Mouse (Mus musculus): ENCODE results near the gene Ldhal6b.

Ldhal6b gene

DNA sequence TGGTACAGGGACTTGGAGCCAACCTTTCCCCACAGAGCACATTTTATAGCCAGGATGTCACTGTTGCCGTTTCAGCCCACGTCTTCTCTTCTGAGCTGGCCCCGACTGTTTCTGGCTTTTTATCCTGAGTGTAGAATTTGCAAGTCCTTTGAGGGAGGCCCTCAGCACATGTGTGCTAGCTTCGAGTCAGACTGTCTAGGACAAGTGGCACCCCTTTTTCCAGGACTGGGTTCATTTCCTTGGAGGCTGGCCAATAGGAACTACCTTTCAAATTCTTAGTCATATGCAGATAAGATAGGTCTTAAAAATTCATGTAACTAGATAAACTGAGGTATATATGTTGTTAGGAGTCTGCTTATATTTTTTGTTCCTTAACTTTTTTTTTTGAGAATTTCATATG, 8.2 kb downstream of the Ldhal6b start:
- no peak for DNase-seq (ENCODE audit: low read depth, low spot score)

DNA sequence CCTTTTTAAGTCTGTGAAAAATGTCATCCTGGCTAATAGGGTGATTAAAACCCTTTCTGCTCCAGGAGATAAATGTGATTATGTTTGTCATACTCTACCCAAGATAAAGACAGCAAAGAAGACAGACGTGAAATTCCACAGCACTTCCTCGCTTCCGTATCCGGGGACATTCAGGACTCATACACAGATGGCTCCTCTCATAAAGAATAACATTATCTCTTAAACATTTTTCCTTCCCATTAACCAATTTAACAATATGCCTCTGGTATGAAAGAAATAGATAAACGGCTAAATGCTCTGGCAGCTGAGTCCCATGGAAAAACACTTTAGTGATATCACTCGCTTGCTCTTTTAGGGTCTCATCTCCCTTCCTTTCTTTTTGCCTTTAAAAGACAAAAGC, 11.5 kb downstream of the Ldhal6b start:
- no peak for DNase-seq (ENCODE audit: low read depth, low spot score)

DNA sequence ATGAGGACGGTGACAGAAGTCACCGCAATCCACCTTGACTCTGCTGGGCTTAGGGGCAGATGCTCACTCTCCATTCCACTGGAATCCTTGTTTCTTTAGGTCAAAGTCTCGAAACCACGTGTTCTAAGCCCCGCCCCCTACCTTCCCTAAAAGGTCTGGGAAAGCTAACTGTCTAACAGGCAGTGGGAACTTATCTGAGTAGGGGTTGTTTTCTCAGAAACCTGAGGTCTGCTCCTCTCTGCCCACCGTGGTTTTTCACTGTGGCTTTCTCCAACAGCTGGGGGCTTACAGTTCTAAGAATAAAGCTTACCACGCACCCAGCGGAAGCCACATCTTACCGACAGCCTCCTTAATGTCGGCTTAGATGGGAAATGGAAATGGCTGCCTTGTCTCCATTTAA, 12.0 kb downstream of the Ldhal6b start:
- DNase-seq (ENCODE audit: low read depth, low spot score) = peak; percentile 66

DNA sequence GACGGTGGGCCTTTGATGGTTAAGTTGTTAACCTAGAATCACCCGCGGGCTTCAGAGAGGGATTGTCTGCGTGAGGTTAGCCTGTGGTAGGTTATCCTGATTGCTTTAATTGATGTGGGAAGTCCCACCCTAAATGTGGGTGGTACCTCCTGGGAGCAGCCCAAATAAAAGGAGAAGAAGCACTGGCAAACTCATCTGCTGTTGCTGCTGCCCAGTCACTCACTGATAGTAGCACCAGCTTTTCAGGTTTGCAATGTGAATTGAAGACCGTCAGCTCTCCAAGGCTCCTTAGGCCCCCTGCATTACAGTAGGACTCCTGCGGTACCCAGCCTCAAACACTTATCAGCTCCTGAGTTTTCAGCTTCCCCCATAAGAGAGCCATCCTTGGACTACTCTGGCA, 14.7 kb downstream of the Ldhal6b start:
- no peak for DNase-seq (ENCODE audit: low read depth, low spot score)

DNA sequence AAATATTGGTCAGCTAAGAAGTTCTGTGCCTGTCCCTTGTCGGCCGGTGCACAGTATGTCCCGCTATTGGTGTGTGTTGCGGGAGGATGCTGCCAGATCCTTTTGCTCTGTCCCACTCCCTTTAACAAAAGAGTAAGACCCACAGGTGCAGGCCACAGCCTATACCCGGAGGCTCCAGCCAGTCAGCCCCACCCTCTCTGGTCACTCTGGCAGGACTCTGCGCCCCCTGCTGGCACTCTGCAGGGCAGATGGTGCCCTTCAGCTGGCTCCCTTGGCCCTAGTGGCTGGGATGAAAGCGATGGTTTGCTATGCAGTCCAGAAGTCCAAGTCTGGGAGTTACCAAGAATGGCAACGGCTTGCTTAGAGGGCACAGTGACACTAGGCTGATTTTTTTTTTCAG, 15.9 kb downstream of the Ldhal6b start:
- peak; percentile 72 for DNase-seq (ENCODE audit: low read depth, low spot score)

DNA sequence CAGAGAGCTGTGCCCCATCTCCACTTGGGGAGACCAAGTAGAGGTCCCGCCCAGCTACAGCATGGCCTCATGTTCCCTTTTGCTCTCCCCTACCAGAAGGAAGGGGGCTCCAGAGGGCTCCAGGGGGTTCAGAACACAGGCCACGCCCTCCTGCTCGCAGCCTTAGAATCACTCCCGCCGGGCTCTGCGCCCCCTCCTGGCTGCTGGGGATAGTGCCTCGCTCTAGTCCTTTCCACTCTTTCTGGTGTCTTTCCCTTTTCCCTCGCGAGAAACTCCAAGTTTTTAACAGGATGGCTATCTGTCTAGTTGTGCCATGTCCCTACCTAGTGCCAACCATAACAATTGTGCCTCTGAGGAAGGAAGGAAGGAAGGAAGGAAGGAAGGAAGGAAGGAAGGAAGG, 16.5 kb downstream of the Ldhal6b start:
- peak; percentile 79 for DNase-seq (ENCODE audit: low read depth, low spot score)

DNA sequence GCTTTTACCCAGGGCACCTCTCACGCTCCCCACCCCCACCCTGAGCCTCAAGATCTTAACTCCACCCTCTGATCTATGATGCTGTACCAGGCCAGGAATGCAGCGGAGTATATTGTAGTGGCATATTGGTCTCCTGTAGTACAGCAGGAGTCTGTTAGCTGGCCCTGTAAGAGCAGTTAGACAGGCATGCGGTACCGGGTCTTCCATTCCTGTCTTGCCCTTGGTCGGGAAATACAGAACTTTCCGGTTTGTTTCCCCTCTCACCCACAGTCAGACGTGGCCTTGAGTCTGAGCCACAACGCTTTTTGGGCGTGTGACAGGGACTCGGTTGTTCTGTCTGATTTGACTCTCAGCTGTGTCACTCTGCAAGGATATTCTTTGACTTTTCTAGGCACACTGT, 17.3 kb downstream of the Ldhal6b start:
- DNase-seq (ENCODE audit: low read depth, low spot score) = no peak

DNA sequence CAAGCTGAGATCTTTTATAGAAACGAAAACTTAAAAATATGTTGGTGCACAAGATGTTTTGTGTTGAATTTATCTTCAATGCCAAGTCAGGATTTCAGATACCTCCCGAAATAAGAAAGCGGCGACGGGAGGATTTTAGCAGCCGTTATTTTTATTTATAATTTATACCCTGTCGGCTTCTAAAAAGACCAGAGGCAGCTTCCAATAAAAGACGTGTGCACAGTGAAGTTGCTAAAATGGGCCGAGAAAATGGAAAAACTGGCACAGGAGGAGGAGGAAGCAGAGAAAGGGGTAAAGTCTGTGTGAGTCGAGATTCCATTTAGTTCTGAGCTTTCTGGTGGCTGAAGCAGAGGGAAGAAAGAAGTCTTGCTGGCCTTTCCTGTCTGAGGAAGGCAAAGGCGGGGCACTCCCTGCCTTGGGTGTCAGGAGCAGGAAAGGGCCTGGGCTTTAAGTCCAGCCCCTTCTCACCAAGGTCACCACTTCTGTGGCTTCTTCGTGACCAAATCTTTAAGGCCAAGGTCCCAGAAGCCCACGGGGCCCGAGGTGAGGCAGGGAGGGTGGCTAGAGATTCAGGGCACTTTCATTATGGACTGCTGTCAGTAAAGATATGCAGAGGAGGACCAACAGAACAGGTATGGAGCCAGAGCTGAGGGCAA, 18.0 kb downstream of the Ldhal6b start:
- DNase-seq (ENCODE audit: low read depth, low spot score) = no peak

DNA sequence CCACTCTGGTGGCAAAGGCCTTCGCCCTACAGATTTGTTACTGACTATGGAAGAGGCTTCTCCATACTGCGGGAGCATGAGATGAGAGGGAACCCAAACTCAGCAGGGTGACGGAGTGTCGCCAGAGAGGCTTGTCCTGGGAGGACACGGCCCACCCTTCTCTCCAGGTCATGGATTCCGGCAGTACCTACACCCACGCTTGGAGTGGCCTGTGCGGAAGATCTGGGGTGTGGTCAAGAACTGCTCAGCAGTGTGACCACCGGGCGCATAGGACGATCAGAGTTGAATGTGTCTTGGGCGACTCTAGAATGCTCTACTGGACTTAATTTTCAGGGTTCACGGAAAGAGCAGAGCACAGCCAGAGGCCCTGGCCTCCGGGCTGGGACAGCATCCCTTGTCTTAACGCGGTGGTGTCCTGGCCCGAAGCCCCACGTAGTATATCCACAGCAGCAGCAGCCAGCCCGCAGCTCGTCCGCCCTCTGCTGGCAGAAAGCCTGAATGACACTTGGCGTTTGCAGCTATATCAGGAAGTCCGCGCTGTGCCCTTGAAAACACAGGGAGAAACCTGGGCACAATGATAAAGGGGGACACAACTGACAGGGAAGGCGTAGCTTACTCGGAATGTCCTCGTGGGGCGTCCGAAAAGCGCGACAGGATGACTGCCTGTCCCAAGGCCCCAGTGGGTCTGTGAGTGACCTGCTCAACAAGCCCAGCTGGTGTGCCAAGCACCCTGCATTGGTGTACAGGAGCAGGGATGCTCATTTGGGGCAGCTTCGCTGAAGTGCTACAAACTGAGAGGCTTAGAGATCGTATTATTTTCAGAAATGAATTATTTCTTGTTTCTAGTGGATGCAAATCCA, 21.2 kb downstream of the Ldhal6b start:
- DNase-seq (ENCODE audit: low read depth, low spot score) = peak; percentile 78

DNA sequence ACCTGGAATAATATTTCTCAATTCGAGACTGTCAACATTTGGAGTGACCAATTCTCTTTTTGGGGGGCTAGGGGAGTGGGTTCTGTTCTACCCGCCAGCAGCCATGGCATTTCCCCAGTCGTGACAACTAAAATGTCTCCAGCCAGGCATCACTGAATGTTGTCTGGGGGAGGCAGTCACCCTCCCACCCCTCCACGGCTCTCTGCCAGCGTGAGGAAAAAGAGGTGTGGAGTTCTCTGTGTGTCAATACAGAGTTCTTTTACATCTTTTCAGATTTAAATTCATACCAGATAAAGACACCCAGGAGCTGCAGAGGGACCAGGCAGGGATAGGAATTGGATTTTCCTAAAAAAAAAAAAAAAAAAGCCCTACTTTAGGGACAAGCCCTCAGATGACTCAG, 22.4 kb downstream of the Ldhal6b start:
- DNase-seq (ENCODE audit: low read depth, low spot score) = no peak

DNA sequence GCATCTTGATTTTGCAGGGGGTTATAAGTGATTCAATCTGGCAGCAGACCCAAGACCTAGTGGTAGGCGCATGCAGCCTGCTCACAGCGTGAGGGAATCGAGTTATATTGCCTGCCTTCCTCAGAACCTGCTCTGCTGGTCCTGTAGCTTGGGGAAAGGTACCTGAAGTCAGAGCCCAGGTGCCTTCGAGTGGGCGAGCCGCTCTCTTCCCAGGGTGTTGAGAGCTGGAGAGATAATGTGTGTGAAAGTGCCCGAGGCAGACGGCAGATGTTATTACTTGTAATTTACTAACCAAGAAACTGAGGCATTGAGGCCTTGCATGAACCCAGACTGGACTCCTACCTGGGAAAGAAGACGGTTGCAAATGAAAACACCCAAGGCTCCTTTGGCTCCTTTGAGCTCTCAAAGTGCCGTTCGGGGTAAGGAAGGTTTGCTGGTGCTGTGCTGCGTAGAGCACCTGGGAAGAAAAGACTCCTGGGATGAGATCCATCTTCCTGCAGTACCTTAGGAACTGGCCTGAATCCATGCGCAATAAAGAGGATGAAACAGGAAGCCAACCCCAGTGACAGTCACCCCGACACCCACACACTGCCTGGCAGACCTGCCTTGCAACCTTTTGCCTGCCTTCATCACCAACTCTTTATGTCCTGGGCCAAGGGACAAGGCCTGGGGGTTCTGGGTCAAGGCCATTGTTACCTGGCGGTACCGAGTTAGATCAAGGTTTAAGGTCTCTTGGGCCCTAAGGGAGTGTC, 22.9 kb downstream of the Ldhal6b start:
- no peak for DNase-seq (ENCODE audit: low read depth, low spot score)

DNA sequence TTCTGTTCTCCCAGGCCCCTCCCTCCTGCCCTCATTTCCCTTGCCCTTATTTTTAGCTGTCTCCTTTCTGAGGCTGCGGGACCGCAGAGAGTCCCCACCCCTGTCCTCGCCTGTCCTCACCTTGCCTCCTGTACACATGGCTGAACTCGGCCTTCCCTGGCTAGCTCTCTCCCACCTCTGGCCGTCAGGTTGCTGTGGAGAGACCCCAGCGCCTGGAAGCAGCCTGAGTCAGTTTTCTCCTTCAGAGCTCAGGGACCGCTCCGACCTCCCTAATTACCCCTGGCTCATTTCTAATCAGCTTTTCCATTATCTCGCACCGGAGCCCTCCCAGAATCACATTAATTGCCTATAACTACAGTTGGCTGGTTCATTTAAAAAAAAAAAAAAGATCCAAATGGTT, 27.9 kb downstream of the Ldhal6b start:
- no peak for DNase-seq (ENCODE audit: low read depth, low spot score)

DNA sequence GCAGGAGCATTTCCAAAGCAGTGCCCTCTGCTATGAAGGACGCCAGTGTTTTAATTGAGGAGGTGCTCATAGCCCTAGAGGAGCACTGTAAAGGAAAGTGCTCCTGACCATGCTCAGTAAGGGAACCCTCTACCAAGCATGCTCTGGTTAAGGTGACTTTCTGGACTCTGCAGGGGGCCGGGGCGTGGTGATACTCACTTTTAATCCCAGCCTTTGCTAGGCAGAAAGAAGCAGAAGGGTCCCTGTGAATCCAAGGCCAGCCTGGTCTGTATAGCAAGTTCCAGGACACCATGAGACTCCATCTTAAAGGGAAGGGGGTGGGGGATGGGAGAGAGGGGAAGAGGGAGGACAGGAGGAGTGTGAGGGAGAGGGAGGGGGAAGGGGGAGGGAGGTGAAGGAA, 30.2 kb downstream of the Ldhal6b start:
- peak; percentile 62 for DNase-seq (ENCODE audit: low read depth, low spot score)

DNA sequence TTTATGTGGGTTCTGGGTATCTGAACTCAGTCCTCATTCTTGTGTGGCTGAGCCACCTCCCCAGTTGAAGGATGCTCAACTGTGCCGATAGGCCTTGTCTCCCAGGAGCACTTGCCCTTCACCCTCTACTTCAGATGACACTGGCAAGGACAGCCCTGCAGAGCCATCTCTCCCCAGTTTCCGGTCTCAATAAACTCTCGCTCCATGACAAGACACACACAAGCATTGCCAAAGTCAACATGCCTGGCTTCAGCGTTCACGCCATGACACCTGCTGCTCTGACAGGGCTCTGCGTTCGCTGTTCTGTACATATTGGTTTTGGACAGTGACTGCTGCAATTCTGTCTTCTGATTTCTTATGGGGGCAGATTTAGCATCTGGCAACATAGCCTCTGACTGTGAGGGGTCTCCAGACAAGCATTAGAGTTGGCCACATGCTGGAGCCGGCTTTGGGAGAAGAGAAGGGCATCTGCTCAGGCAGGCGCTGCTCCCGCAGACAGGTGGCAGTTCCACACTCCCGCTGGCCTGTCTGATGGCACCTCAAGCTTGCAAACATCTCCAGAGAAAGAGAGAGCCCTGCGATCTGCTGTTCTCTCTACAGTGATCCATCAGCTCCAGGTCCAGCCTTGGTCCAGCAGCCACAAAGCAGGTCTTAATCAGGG, 31.6 kb downstream of the Ldhal6b start:
- DNase-seq (ENCODE audit: low read depth, low spot score) = no peak

DNA sequence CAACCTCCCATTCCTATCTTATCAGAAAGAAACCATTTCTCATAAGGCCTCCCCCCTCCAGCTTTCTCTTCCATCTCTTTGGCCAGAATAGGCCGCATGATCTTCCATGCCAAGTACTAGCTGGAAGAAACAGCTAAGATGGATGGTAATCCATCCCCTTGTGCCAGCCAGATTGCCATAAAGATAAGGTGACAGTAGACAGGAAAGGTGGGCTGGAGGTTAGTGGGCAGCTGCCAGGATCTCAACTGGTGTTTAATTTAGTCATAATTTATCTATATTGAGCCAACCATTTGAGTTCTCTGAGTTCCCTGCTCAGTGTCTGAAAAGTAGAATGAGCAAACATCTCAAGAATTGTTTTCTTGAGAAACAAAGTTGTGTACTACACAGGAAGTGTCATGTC, 32.9 kb downstream of the Ldhal6b start:
- DNase-seq (ENCODE audit: low read depth, low spot score) = no peak

DNA sequence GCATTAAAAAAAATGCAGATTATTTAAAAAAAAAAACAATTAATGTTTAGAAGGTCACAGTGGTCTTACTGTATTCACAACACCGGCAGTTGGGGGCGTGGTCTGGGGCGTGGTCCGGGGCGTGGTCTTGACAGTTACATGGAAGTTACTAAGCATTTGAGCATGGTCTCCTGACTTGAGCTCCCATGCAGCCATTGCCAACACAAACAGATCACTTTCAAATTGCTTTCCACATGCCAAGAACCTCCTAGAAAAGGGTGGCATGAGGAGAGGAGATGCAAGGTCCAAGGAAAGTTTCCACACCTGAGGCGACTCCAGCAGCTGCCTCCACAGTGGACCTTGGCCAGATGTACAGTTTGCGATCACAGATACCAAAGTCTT, 40.6 kb downstream of the Ldhal6b start:
- peak; percentile 63 for DNase-seq (ENCODE audit: low read depth, low spot score)

DNA sequence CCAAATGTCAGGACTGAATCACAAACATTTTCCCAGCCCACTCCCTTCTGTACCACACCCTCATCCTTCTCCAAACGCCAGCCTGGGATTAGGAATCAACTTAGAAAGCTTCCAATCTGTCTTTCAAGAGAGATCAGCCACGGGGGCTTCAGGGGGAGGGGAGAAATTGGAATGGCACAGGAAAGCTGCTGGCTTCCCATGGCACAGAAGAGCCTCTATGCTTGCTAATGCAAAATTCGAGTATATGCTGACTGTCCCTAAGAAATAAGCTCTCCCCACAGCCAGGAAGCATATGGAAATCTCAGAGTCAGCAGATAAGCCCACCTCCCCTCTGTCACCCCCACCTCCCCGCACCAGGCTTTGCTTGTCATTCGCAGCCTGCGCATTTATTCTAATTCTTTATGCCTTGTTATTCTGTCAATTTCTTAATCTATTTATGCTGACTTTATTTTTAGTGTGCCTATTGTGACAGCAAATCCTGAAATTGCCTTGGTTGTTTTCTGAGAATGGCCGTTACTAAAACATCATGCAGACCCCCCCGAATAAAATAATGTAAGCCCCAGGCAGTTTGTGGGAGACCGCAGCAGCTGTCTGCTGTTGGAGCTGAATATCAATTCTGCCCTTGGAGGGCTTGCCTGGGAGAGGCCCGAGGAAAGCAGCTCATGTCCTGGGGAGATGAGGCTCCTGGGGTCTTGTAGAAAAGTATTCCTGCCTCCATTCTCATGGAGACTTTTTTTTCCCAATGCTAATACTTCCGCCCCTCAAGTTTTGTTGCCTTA, 41.2 kb downstream of the Ldhal6b start:
- no peak for DNase-seq (ENCODE audit: low read depth, low spot score)

DNA sequence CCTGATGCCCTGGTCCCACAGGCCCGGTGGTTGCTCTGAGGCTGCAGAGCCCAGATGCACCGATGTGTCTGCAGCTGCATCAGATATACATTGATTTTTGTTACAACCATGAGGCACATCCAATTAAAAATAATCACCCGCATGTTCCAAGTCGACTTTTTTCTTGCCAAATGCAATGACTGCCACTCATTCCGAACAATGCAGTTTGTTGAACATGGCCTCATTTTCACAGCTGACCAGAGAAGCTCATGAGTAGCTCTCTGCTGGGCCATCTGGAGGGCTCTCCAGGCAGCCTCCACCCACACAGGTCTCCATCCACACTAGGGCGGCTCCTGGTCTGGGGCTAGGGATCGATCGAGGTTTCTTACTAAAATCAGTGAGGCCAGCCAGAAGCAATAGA, 45.6 kb downstream of the Ldhal6b start:
- DNase-seq (ENCODE audit: low read depth, low spot score) = no peak

DNA sequence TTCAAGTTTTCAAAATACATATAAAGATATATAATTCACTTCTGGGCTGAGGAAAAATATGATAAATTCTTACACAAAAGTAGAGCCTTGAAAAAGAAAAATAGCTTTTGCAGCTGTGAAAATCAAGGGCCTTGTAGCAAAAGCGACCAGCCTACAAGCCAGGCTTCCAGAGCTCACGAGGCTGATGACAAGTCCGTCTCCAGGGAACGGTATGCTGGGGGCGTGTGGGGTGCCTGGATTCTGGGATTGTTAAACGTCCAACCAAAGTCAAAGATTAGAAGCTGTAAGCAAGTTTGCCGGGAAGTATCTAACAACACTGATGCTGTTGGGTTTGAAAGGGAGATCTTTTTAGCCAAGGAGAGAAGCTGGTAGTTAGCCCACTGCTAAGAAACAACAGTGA, 47.0 kb downstream of the Ldhal6b start:
- no peak for DNase-seq (ENCODE audit: low read depth, low spot score)

DNA sequence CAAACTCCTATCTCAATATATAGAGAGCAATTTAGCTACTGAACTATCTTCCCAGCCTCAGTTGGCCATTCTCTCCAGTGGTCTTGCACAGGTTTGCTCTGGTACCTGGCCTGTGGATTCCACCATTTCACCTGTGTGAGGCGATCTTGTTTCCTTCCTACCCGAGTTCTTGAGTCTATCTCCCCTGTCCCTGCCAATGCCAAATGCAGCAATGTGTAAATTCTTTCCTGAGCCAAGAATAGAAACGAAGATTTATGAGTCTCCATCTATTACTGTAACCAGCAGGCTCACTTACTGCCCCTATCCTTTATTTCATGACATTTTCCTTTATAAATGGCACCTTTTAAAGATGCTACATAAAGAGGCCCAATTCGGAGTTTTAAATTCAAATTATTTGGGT, 47.5 kb downstream of the Ldhal6b start:
- no peak for DNase-seq (ENCODE audit: low read depth, low spot score)

All from R1 (cell line).